8 mouse cellular contexts compared by ENCODE assay signal in genomic region chr7:29179323-29179722, GRCm38 (mm10). TPM values are rescaled to one million over a fixed set of nuclear protein-coding genes. Genes with fewer than 3 reads are reported as not detected.
DNase-seq lines count a peak whose midpoint lies in the region; ATAC-seq and TF ChIP-seq lines count a peak whose summit lies in the region.

No protein-coding gene starts in this region.

- peak overlapping the region; percentile 83 for H3K4me3 ChIP-seq in lung, embryonic 14.5 days (ENCODE audit: low read depth, low read length)
- H3K4me3 ChIP-seq in brown adipose tissue, adult 24 weeks (ENCODE audit: insufficient read depth, low read depth, low read length), result peak overlapping the region; percentile 76
- H3K4me3 ChIP-seq in hindbrain, embryonic 13.5 days, result peak overlapping the region; percentile 71

- WGBS in lung, embryonic 14.5 days, result 31% methylated on average over 7 of the region's 7 CpGs
- 61% methylated on average over 7 of the region's 7 CpGs for WGBS in hindbrain, embryonic 13.5 days

- intact Hi-C loops in left cerebral cortex, postnatal 10 days (cut with DNase I), result no loop called here

- no peak for ATAC-seq in lung, embryonic 14.5 days (ENCODE audit: insufficient read depth)
- no peak for ATAC-seq in hindbrain, embryonic 13.5 days (ENCODE audit: low FRiP score)
- peak; percentile 21 for ATAC-seq in megakaryocyte progenitor cell, adult 5-6 weeks (replicated peaks; ENCODE audit: poor library complexity)

- peak overlapping the region; percentile 83 for H3K9ac ChIP-seq in lung, embryonic 14.5 days
- H3K9ac ChIP-seq in hindbrain, embryonic 13.5 days, result peak overlapping the region; percentile 81

- TF ChIP-seq CTCF in lung, embryonic 14.5 days (IDR thresholded peaks at IDR 0.05; ENCODE audit: low read depth), result no peak

- H3K27ac ChIP-seq in lung, embryonic 14.5 days (ENCODE audit: low read depth), result no peak overlapping the region
- peak overlapping the region; percentile 67 for H3K27ac ChIP-seq in brown adipose tissue, adult 24 weeks (replicated peaks; ENCODE audit: low read depth, low read length)
- H3K27ac ChIP-seq in hindbrain, embryonic 13.5 days, result no peak overlapping the region

- H3K36me3 ChIP-seq in lung, embryonic 14.5 days (ENCODE audit: insufficient read depth), result peaks cover 37% of the 10 kb centered on the region
- H3K36me3 ChIP-seq in hindbrain, embryonic 13.5 days, result peaks cover 29% of the 10 kb centered on the region

- H3K9me3 ChIP-seq in lung, embryonic 14.5 days (ENCODE audit: low read depth, low read length), result no peaks in the 10 kb centered on the region
- no peaks in the 10 kb centered on the region for H3K9me3 ChIP-seq in hindbrain, embryonic 13.5 days

- 0 out of 2 replicates have a peak, but pooled peaks cover 7% of the 10 kb centered on the region for H3K4me1 ChIP-seq in lung, embryonic 14.5 days (ENCODE audit: insufficient read depth)
- H3K4me1 ChIP-seq in brown adipose tissue, adult 24 weeks (ENCODE audit: control insufficient read depth, insufficient read depth, insufficient read length, low read length), result peaks cover 4% of the 10 kb centered on the region; the same call in 1 of the 2 replicates
- peaks cover 27% of the 10 kb centered on the region for H3K4me1 ChIP-seq in hindbrain, embryonic 13.5 days (replicated peaks)

- H3K4me2 ChIP-seq in lung, embryonic 14.5 days, result peak overlapping the region; percentile 85
- H3K4me2 ChIP-seq in hindbrain, embryonic 13.5 days, result peak overlapping the region; percentile 89

- peak; percentile 27 for DNase-seq in lung, embryonic 14.5 days
- no peak for DNase-seq in lung, postnatal 25 days (ENCODE audit: low spot score)
- DNase-seq in adrenal gland, postnatal 36 days, result no peak
- no peak for DNase-seq in left cerebral cortex, postnatal 10 days (ENCODE audit: extremely low spot score in 1 of 2, low spot score in 2 of 2)
- no peak for DNase-seq in adrenal gland, adult 8-10 months

- no peaks in the 10 kb centered on the region for H3K27me3 ChIP-seq in lung, embryonic 14.5 days (ENCODE audit: insufficient read depth, low read length)
- H3K27me3 ChIP-seq in hindbrain, embryonic 13.5 days, result peaks cover 14% of the 10 kb centered on the region

RNA-seq across cellular contexts. Expression of gene Psmd8, which starts 1.2 kb away (rescaled TPM):
- polyA plus RNA-seq in lung, embryonic 14.5 days (2014; fragmentation: Nextera tagmentation; extraction: Ambion mirVana), result 284 and 285 TPM in 2 replicates
- 302 and 383 TPM in 2 replicates for polyA plus RNA-seq in brown adipose tissue, adult 24 weeks (2012; ENCODE audit: insufficient read depth, insufficient read length, missing spikeins)
- 303 and 305 TPM in 2 replicates for polyA plus RNA-seq in hindbrain, embryonic 13.5 days (2015; fragmentation: Nextera tagmentation; extraction: Ambion mirVana)
- 169 and 191 TPM in 2 replicates for total RNA-seq in megakaryocyte progenitor cell, adult 5-6 weeks (2015)
- 160 and 176 TPM in 2 replicates for total RNA-seq in megakaryocyte progenitor cell, adult 5-6 weeks (2017)
- 100 to 1,000 TPM; 188 to 194 TPM for total RNA-seq in adrenal gland, postnatal 36 days (2021)
- total RNA-seq in left cerebral cortex, postnatal 10 days (2021), result 100 to 1,000 TPM; 167 to 170 TPM
- 100 to 1,000 TPM; 167 to 191 (median 174) TPM for total RNA-seq in adrenal gland, adult 8-10 months (2022)

RNA-seq across cellular contexts. Expression of gene Spred3, which starts 9.1 kb away (rescaled TPM):
- polyA plus RNA-seq in lung, embryonic 14.5 days (2014; fragmentation: Nextera tagmentation; extraction: Ambion mirVana), result 1.7 and 2.5 TPM in 2 replicates
- polyA plus RNA-seq in brown adipose tissue, adult 24 weeks (2012; ENCODE audit: insufficient read depth, insufficient read length, missing spikeins), result 0.32 and 1.2 TPM in 2 replicates
- 7.1 and 8.2 TPM in 2 replicates for polyA plus RNA-seq in hindbrain, embryonic 13.5 days (2015; fragmentation: Nextera tagmentation; extraction: Ambion mirVana)
- total RNA-seq in megakaryocyte progenitor cell, adult 5-6 weeks (2015), result 0.56 and 2.3 TPM in 2 replicates
- total RNA-seq in megakaryocyte progenitor cell, adult 5-6 weeks (2017), result 0.91 and 2.4 TPM in 2 replicates
- 1 to 10 TPM; 5.5 to 6.1 TPM for total RNA-seq in adrenal gland, postnatal 36 days (2021)
- total RNA-seq in left cerebral cortex, postnatal 10 days (2021), result 10 to 100 TPM; 37.9 TPM
- 10 to 100 TPM in 2 of 4 experiments, 1 to 10 TPM in 2; 6.6 to 19.2 (median 12.7) TPM for total RNA-seq in adrenal gland, adult 8-10 months (2022)

RNA-seq across cellular contexts. Expression of gene Ggn, which starts 9.3 kb away (rescaled TPM):
- polyA plus RNA-seq in lung, embryonic 14.5 days (2014; fragmentation: Nextera tagmentation; extraction: Ambion mirVana), result 0.17 and 0.28 TPM in 2 replicates
- not detected in 2 replicates for polyA plus RNA-seq in brown adipose tissue, adult 24 weeks (2012; ENCODE audit: insufficient read depth, insufficient read length, missing spikeins)
- 0.49 and 0.65 TPM in 2 replicates for polyA plus RNA-seq in hindbrain, embryonic 13.5 days (2015; fragmentation: Nextera tagmentation; extraction: Ambion mirVana)
- total RNA-seq in megakaryocyte progenitor cell, adult 5-6 weeks (2015), result 0.76 and 1.2 TPM in 2 replicates
- total RNA-seq in megakaryocyte progenitor cell, adult 5-6 weeks (2017), result 0.17 and 0.47 TPM in 2 replicates
- total RNA-seq in adrenal gland, postnatal 36 days (2021), result 1 to 10 TPM; 1.2 to 2.3 TPM
- under 1 TPM; 0.58 to 0.65 TPM for total RNA-seq in left cerebral cortex, postnatal 10 days (2021)
- 1 to 10 TPM; 1.2 to 2.1 (median 1.7) TPM for total RNA-seq in adrenal gland, adult 8-10 months (2022)

RNA-seq across cellular contexts. Expression of gene Fam98c, which starts 23.3 kb away (rescaled TPM):
- 10.7 and 16.3 TPM in 2 replicates for polyA plus RNA-seq in lung, embryonic 14.5 days (2014; fragmentation: Nextera tagmentation; extraction: Ambion mirVana)
- polyA plus RNA-seq in brown adipose tissue, adult 24 weeks (2012; ENCODE audit: insufficient read depth, insufficient read length, missing spikeins), result 9.9 and 10.5 TPM in 2 replicates
- polyA plus RNA-seq in hindbrain, embryonic 13.5 days (2015; fragmentation: Nextera tagmentation; extraction: Ambion mirVana), result 24.7 and 24.8 TPM in 2 replicates
- 19.4 and 24.1 TPM in 2 replicates for total RNA-seq in megakaryocyte progenitor cell, adult 5-6 weeks (2015)
- total RNA-seq in megakaryocyte progenitor cell, adult 5-6 weeks (2017), result 22.6 and 23.4 TPM in 2 replicates
- 10 to 100 TPM; 10.6 to 12.8 TPM for total RNA-seq in adrenal gland, postnatal 36 days (2021)
- total RNA-seq in left cerebral cortex, postnatal 10 days (2021), result 10 to 100 TPM; 25.1 to 26.0 TPM
- 10 to 100 TPM; 10.1 to 19.9 (median 14.7) TPM for total RNA-seq in adrenal gland, adult 8-10 months (2022)

RNA-seq across cellular contexts. Expression of gene Catsperg1, which starts 34.5 kb away (rescaled TPM):
- 0.57 and 0.87 TPM in 2 replicates for polyA plus RNA-seq in lung, embryonic 14.5 days (2014; fragmentation: Nextera tagmentation; extraction: Ambion mirVana)
- 0.58 TPM in 1 of 2 replicates, not detected in the other for polyA plus RNA-seq in brown adipose tissue, adult 24 weeks (2012; ENCODE audit: insufficient read depth, insufficient read length, missing spikeins)
- 2.0 and 3.6 TPM in 2 replicates for polyA plus RNA-seq in hindbrain, embryonic 13.5 days (2015; fragmentation: Nextera tagmentation; extraction: Ambion mirVana)
- 1.1 TPM in 1 of 2 replicates, not detected in the other for total RNA-seq in megakaryocyte progenitor cell, adult 5-6 weeks (2015)
- total RNA-seq in megakaryocyte progenitor cell, adult 5-6 weeks (2017), result 0.20 and 0.50 TPM in 2 replicates
- under 1 TPM; 0.23 to 0.69 TPM for total RNA-seq in adrenal gland, postnatal 36 days (2021)
- total RNA-seq in left cerebral cortex, postnatal 10 days (2021), result 1 to 10 TPM; 1.8 TPM
- total RNA-seq in adrenal gland, adult 8-10 months (2022), result 1 to 10 TPM in 1 of 4 experiments, under 1 TPM in 3; 0.73 to 1.6 (median 0.82) TPM
